Mouse (Mus musculus) megakaryocyte progenitor cell, adult 5-6 weeks (primary cell): ENCODE results near the gene Adssl1. TPM values are rescaled to one million over a fixed set of nuclear protein-coding genes. Genes with fewer than 3 reads are reported as not detected.
A peak's percentile ranks its signal among the peaks of the same experiment; 100 is the strongest.

Experiments
- ATAC-seq: replicated peaks from 2 replicates; pipeline ENCODE4 v1.8.0; 2016; ENCODE audit warnings: mild to moderate bottlenecking, moderate TSS enrichment, inconsistent platforms; ENCODE audit not compliant: poor library complexity
- total RNA-seq, 2 experiments: library from RNA; stranded (forward) in 1 of 2; stranded (reverse) in 1 of 2; fragments of 157-497, 149-512 nt in 1 of 2; fragments of 200-1000 nt in 1 of 2; gene quantifications; 2 replicates each; pipeline versions ENCODE4 v1.2.3 to v1.2.4; 2015 to 2017

Adssl1 gene
- total RNA-seq, 2 experiments from 2014 or later: 113 to 126 TPM

DNA sequence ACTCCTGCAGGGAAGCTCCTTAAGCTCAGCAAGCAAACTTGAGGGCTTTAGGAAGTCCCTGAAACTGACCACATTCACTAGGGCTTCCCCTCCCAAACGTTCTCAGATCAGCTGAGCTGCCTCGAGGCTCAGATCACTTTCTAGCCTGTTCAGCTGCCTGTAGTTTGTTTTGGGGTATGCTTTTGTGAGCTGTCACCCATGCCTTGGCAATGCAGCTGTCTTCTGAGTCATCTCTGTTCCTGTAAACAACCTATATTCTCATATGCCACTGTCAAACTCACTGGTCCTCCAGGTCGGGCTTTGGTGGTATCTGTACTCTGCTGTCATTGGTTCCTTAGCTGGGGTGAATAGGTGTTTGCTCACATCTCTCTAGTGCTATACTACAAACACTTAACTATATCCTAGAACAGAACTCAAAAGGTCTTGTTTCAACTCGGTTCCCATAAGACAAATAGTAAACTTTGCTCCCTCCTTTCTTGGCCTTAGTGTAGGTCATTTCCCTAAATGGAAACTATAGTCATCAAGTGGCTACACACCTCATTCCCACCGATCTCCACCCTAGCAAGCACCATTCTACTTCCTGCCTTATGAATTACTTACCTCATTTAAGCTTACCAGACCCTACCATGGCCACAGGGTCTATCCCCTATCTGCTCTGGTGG lies 32.1 kb downstream of the Adssl1 start:
- ATAC-seq: no peak

DNA sequence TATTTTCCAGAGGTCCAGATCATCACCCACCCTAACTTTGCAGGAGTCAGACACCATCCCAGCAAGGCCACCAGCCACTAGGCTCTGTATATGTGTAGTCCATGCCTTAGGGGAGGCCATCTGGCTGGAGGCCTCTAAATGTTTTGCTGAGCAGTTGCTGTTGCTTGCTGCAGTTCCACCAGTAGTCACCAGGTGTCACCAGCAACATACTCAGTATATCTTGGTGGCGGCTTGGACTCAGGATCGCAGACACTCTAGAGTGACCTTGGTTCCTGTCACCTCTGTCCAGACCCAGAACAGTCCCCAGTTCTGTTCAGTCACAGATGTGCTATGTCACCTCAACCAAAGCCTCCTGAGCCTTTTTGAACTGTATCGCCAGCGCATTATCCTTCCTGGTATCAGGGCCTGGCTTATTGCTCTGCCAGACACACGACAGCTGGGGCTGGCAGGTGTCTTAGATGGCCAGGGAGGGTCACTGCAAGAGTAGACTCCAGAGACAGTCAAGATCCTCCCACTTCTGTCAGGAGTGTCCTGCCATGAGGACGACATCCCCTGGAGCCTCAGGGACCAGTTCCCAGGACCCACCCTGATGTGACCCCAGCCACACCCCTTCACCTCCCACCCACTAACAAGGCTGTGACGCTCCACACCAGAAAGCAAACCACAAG lies 33.4 kb downstream of the Adssl1 start:
- ATAC-seq: peak; percentile 87

DNA sequence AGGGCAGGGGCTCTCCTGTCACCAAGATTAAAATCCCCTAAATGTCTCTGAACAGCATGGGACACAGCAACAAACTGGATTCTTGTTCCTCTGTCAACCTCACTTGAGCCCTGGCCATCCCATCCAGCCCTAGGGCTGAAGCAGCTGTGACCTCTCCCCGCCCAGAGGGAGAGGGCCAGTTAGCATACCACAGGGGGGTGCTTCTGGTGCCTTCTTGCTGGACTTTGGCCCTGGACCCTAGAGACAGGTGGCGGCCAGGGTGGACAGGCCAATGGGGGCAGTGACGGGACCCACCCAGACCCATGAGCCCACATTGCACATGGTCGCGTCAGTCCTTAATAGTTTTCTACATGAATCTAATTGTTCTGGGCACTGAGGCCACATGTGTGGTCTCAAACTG lies 34.2 kb downstream of the Adssl1 start:
- no peak for ATAC-seq

DNA sequence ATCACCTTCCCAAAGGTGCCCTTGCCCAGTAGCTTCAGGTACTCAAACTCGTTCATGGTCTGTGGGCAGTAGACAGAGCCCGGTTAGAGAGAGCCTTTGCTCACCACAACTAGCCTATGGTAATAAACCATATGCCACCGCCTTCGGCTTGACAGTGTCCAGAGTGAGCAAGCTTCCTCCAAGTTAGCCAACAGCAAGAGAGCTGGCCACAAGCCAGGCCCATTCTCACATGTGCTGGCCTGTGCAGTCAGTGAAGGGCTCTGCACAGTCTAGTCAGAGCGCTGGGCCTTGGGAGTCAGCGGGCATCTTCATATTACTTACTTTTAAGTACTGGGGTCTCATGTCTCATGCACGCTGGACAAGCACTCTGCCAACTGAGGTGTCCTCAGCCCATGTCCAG lies 38.8 kb downstream of the Adssl1 start:
- ATAC-seq: no peak

DNA sequence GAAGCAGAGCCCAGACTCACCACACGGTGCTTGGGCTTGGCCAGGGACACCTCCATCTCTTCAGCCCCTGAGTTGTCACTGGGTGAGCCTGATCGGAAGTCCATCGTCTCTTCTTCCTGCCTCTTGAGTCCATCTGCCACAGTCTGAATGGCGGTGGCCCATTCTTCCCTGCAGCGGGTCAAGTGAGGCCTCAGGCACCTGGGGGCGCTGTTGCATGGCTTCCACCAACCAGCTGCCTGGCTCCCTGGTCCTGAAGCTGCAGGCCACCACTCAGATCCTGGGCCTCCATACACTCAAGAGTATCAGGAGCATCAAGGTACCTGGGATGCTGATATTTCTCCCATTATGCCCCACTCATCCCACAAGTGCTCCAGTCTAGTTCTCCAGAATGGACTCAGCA lies 39.3 kb downstream of the Adssl1 start:
- ATAC-seq: peak; percentile 61; the same call in 1 of the 2 replicates

DNA sequence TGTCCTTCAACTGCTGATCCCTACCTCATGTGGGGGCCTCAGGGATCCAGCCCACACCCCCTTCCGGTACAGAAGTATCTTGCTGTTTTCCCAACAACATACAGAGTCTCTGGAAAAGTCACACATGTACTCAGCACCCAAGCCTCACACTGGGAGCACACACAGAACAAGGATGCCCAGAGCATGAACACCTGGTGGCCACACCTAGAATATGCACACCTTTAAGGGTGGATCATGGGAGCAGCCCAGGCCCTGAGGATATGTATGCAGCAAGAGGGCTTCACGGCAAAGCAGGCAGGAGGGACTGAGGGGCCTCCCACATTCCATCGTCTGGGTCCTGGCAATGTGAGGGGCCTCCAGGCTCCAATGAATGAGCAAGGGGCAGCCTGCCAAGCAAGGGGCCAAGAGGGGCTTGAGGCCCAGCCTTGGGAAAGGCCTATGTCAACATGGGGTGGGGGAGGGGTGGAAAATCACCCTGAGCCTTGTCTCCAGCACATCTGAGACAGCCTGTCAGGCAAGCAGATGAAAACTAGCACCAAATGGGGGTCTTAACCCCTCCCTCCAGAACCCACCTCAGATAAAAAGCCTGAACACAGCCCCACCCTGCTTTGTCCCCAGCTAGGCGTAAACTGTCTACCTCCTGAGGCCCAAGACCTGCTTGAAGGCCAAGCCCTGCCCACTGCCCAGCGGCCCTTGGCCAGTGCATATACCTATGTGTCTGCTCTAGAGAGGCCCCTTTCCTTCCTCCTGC lies 40.9 kb downstream of the Adssl1 start:
- ATAC-seq: no peak

DNA sequence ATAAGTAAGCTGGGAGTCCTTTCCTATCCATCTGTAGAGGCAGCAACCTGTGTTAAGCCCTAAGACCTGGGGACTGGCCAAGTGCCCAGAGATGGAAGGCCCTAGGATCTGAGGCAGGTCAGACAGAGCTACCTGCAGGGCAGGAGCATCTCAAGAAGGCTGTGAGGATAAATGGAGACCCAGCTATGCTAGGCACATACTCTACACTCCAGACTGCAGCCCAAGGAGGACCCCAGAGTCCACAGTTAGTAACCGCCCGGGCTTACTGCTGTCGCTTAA lies 41.4 kb downstream of the Adssl1 start:
- no peak for ATAC-seq

DNA sequence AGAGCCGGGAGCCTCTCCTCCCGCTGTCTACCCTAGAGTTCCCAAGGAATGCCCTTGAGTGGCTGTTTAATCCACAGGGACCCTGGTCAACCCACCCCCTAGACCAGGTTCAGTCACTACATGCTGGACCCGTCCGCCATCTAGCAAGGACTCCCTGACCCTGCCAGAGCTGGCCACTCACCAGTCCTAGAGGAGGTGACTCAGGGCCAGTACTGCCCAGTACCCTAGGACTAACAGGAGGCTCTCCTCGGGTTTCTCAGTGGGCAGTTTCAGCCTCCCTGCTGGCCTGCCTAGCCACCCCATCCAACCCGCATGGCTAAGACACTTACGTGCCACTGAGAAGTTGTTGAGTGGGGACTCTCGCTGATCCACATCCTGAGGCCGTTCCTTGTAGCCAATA lies 42.0 kb downstream of the Adssl1 start:
- ATAC-seq: no peak

DNA sequence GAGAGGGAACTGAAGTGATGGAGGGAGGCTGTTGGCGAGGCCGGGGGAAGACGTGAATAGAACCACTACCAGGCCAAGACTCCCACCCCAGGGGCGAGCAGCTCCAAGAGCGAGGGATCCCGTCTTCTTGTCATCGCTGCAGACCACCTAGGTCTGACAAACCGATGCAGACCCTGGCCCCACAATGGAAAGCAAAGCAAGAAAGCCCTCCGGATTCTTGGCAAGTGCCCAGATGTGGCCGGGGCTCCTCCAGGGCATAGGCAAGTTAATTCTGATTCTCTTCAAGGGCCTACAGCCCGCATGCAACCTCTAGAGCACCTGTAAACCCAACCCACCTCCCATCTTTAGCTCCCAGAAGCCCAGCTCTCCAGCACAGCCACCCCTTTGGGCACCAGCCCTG lies 43.5 kb downstream of the Adssl1 start:
- no peak for ATAC-seq

DNA sequence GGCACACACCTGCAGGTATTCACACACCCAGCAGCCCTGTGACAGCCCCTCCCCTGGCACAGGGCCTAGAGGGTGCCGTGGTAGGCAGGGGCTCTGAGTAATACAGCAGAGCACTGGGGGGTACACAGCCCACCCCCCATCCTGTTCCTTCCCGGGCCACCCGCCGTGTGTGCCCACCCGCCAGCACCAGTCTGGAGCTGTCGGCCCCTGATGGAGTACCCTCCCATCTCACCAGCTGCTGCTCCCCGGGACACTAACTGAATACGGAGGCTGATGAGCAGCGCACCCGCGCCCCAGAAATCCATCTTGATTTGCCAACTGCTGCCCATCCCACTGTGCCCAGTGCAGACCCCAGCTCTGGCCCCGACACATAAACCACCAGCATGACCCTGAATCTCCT lies 43.9 kb downstream of the Adssl1 start:
- no peak for ATAC-seq

DNA sequence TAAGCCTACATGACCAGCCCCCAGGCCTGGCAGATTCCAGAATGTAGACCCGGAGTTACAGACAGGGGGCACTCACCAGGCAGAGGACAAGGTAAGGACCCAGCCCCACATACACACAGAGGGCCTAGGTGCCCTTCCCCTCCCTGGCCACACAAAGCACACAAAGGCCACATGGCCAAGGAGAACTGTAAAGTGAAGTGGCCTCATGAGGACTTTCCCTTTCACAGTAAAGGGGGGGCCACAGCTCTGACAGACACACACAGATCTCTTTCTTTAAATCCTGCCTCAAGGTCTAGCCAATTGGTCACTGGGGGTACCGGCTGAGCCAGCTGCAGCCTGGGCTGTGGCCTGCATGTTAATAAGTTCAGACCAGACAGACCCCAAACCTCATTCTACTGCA lies 44.3 kb downstream of the Adssl1 start:
- ATAC-seq: no peak

DNA sequence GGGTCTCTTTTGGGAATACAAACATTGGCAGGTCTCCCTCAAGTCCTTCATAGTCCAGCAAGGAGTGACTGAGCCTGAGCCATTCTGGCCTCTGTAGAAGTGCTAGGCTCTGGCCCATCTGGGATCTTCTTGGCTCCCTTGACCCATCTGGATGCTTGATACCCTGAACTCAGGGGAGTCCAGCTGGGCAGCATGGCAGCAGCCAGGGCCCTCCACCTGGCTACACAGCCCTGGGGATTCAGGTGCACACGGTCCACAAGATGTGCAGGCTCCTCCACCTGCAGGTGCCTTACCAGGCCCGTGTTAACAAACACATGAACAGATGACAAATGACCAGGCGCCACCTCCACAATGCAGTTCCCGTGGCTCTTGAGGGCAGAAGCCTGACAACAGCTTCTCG lies 44.8 kb downstream of the Adssl1 start:
- ATAC-seq: no peak

DNA sequence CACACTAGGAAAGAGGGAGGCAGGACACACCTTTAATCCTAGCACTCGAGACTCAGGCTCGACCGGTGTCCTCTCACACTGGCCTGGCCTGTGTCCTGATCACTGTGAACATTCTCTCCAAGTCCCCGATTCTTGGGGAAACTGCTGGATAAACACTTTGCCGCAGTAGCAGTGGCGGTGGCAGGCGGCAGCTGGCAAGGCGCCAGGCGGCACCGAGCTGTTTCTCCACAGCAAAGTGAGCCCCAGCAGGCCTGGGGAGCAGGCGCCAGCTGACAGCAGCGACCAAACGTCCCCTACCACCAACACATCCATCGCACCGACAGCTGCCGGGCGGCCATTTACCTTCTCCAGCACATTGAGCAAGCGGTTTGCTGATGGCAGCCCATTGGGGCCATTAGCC lies 45.6 kb downstream of the Adssl1 start:
- ATAC-seq: peak; percentile 40

DNA sequence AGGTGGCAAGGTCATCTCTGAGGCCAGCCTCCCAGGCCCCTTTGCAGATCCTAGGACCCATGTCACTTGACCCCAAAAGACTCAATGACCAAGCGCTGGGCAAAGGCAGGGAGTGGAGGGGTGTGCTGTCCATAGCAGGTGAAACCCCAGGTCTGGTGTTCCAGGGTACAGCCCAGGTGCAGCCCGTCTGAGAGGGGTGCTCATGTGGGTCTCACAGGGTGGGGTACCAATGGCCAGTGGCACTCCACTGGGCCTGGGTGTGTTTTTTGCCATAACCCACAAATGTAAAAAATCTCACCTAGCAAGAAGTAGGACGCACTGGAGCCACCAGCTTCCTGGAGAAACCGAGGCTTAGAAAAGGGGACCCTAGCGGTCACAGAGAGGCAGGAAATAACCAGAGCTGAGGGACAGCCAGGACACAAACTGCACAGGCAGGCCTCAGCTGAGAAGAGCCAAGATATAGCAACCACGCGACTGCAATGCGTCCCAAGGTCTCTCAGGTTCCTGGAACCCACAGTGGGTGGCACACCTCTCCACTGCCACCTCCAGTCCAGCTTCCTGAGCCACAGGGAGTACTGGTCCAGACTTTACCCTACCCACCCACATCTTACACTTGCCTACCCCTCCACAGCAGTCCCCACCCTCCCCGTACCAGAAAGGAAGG lies 46.2 kb downstream of the Adssl1 start:
- ATAC-seq: no peak

DNA sequence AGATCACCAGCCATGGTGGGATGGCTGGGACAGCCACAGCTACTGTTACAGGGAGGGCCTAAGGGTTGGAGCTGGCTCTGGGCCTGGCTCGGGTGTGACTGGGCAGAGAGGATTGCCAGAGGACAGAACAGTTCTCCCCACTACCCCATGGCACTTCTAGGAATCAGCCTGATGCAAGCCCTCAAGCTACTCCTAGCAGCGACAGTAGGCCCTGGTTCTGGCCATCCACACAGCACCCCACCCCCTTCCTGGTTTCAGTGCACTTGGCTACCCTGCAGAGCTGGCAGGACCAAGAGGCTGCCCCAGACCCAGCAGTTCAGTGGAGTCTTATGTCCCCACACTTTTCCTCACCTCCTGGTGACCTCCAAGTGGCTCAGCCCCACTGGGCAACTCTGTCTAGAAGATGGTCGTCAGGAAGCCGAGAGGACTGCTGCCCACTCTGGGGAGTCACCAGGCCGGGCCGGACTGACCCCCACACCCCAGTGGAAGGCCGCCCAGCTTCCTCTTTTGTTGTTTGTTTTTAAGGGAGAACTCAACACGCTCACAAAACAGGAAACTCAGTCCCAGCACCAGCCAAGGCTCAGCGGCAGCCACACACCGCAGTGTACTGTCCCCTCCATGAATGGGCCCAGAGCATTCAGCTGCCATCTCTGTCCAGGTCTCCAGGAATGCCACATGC lies 47.9 kb downstream of the Adssl1 start:
- ATAC-seq: peak; percentile 14; the same call in 1 of the 2 replicates

DNA sequence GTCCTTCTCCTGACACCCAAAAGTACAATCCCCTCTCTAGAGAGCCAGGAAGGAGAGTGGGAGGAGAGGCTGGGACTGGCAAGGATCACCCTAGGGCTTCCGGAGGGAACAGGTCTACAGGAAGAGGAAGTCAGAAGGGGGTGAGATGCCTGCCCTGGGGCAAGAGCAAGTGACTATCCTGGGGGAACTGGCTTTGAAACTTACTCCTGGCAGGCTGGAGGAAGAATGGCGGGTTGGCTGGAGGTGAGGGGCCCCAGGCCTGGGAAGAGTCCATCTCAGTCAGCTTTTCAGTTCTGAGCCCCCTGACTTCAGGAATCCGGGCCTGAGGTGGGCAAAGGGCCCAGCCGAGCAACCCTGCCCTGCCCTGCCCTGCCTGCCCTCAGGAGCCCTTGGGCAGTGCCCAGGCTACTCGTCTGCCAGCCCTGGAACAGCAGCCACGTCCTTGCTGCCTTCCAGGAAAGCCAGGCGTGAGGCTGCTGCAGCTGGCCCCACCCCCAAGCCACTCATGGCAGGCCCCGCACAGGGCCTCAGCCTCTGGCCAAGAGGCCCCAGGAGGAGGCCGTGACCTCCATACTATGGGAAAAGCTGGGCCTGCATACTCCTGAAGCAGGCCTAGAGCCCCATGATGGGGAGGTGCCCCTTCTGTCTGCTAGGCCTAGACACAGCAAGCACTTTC lies 51.0 kb downstream of the Adssl1 start:
- ATAC-seq: no peak

DNA sequence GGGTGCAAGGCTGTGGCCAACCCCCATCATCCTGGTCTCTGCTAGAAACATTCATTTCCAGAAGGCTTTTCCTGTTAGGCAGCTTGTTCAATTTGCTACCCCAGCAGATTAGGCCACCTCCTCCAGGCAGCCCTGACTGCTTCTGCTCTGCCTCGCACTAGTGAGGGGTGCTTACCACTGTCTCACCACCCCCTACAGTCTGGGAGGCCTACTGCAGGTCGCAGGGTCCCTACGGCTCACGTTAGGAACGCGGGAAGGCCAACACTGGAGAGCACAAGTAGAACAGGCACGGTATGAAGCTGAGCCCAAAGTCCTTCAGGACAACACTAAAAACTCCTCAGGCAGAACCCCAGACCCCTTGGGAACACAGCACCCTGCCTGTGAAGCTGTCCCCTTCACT lies 52.0 kb downstream of the Adssl1 start:
- no peak for ATAC-seq

DNA sequence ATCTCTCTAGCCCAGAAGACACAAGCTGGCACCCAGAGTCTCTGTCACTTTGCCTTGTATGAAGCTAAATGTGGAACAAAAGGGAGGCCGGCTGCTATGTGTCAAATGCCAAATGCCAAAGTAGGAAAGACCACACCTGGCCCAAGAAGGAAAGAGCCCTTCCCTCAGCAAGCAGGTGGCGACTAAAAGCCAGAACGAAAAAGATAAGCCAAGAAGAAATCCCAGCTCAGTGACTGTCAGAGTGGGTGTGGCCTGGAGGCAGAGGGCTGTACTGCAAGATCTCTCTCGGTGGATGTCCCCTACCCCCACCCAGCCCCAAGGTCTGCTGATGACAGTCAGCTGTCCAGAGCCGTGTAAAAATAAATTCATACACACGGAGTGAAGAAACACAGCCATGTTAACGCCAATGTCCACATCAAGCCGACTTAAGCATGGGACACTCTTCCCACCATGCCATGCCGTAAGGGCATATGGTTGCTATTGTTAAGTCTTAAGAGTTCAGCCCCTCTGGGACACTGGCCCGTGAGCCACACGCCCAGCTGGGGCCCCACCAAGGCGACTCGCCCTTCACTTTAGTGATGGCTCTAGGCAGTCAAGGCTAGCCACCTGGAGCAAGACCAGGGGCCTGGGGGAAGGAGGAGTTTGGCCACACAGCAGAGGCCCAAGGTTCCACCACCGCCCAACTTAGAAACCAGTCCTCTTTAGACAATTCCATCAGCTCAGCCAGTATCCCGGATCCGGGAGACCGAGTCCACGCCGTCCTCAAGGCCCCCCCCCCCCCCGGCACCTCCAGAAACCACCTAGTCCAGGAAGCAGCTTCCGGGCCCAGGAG lies 53.1 kb downstream of the Adssl1 start:
- ATAC-seq: peak; percentile 38

DNA sequence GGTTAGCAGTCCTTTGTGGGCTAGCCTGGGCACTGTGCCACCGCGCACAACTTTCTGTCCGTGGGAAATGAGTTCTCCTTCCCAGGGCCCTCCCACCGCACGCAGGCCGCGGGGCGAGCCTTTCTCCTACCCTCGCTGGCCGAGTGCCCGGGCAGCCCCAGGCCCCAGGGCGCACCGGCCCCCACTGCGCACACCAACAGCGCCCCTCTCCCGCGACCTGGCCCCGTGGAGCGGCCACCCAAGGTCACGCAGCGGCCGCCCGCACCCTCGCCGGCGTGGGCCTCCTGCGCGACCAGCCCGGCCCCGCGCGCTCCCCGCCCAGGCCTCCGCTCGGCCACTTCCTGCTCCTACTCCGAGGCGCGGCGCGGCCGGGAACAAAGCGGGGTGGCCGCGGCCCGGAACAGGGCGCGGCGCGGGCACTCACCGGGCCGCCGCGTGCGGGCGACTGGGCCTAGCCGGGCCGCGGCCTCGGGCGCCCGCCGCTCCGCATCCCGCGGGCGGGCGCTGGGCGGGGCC lies 53.8 kb downstream of the Adssl1 start:
- ATAC-seq: no peak
